Mouse (Mus musculus): ENCODE data around the gene Galnt3. TPM values are rescaled to one million over a fixed set of nuclear protein-coding genes. Genes with fewer than 3 reads are reported as not detected.

Galnt3 gene
- total RNA-seq (2021), result not detected
- long read RNA-seq, experiment 1, result 0 reads
- long read RNA-seq, experiment 2, result 0 reads

DNA sequence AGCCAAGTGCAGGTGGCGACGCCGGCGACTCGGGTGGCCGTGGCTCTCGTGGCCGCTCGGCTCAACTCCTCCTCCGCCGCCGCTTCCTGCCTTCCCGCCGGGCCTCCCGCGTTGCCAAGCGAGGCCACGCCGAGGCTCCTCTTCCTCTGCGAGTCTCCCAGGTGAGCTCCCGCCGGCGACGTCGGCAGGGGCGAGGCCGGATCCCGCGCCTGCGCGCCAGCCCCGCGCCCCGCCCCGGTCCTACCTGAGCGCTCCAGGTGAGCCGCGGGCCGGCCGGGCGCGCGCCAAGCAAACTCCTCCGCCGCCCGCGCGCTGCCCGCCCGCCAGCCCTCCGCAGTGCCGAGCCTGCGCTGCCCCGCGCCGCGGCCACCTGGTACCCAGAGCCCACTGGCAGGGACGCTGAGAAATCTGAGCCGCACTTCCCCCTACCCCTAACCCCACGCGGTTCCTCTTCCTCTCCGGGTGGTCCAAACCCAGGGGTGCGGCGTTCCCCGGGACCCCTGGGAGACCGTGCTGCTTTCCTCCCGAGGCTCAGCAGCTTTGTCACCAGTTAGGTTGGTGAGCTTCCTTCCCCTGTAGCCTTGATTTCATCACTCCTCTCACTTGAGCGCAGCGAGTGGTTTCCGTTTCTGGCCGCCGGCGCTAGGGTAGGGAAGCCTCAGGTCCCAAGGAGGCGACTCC lies at the start of gene Galnt3:
Gene Galnt3 (minus strand): TSS at position 404 of the 681 bp plus-strand sequence.
- DNase-seq, result peak; percentile 8

DNA sequence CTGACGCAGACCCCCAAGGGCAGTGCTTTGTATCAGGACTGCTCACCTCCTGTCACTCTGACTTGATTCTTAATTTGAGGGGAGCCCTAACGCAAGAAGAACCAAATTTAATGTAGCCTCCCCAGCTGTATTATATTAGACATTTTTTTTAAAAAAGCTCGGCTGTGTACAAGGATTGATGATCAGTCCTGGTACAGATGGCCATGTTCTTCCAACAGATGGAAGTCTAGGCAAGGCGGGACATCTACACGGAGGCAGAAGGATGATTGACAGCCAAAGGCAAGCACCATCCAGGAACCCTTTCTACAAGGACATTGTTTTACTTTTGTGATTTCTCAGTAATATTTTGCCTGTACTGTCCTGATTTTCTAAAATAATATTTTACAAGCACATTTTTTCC lies 48.3 kb upstream of the Galnt3 start:
- intact Hi-C loops (cut with DNase I; ENCODE audit: low total_unique reads), result no loop called here
- no peak for DNase-seq

More for the DNA sequence above, at the start of gene Galnt3:
- intact Hi-C loops (cut with DNase I; ENCODE audit: low total_unique reads), result no loop called here

- no peak for DNase-seq
These were observed 46.8 kb upstream of the Galnt3 start for GRCm38 (mm10) chr2:66171643-66172042.

DNA sequence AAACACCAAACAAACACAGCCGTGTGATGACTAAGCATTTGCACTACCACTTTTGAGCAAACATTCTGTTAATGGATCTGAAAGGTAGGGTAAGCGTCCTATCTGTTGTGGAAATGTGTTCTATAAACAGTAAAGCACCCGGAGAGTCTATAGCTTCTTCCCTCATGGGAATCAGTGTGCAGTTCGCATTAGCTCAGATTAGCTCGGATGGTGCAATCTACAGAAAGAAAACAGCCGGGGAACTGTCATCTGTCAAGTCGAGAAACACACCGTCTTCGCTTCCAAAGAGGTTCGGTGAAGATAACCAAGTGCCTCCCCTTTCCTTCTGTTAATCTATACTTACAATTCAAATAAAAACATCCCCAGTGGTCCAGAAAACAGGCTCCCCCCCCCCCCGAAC lies 45.9 kb upstream of the Galnt3 start:
- intact Hi-C loops (cut with DNase I; ENCODE audit: low total_unique reads), result no loop called here

More at GRCm38 (mm10) chr2:66171643-66172042, 46.8 kb upstream of the Galnt3 start:
- intact Hi-C loops (cut with DNase I; ENCODE audit: low total_unique reads), result no loop called here

GRCm38 (mm10) chr2:66165025-66165424 lies 40.2 kb upstream of the Galnt3 start:
- intact Hi-C loops (cut with DNase I; ENCODE audit: low total_unique reads), result no loop called here

More for the DNA sequence above, 45.9 kb upstream of the Galnt3 start:
- no peak for DNase-seq

DNA sequence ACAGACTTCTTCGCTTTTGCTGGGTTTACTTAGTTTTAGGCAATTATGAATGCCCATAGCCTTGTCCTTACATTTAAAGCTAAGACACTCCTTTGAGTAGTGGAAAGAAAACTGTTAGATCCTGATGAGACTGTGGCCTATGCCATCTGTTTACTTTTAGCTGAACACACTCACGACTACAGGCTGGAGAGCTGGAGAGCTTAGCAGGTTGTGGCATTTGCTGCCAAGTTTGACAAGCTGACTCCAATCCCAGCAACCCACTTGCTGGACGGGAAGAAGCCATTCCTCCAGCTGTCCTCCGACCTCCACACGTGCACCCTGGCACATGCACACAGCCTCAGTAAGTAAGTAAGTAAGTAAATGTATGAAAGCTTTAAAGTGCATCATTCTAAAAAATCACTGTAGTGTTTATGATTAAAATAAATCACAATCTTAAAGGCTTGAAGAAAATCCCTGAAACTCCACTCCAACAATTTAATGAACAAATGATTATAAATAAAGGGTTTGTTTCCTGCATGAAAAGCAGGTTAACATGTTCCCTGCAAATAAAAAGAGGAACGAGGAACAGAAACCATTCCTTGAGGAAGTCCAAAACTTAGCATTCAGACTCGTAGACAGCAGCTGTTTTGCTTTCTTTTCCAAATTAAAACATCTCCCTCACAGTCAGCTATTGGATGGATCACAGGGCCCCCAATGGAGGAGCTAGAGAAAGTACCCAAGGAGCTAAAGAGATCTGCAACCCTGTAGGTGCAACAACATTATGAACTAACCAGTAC lies 33.5 kb upstream of the Galnt3 start:
- no peak for DNase-seq

More at GRCm38 (mm10) chr2:66165025-66165424, 40.2 kb upstream of the Galnt3 start:
- no peak for DNase-seq

DNA sequence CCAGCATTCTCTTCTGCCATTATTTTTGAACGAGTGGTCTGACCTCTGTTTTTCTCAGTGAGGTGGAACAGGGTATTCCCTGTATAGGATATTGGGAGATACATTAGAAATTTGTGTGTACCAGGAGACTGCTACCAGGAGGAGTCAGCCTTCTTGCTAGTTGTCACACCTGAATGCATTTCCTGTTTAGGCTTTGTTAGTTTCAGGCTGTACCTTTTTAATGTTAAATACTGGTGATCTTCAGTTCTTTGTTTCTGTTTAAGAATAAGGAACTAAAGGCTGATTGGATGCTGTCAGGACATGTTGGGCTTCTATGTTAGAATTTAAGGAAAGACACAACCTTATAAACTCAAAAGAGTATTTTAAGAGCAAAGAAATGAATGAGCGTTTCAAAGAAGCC lies 26.6 kb upstream of the Galnt3 start:
- no peak for DNase-seq

More for the DNA sequence above, 33.5 kb upstream of the Galnt3 start:
- intact Hi-C loops (cut with DNase I; ENCODE audit: low total_unique reads), result no loop called here

DNA sequence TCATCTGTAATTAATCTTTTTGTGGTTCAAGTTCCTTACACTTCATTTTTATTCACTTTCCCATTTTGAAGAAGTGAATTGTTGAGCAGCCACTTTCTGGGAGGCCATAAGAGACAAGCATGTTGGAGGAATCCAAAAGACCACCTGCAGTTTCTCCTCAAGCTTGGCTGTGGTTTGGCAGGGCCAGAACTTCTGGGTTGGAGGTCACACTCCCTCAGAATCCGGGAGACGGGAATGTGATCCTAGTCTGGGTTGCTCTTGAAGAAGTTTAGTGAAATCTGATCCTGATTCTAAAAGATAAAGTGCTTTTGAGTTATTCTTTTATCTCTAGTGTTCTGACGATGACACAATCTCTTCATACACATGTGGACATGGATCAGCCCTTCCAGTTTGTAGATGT lies 25.7 kb upstream of the Galnt3 start:
- intact Hi-C loops (cut with DNase I; ENCODE audit: low total_unique reads), result no loop called here
- no peak for DNase-seq

More for the DNA sequence above, 26.6 kb upstream of the Galnt3 start:
- intact Hi-C loops (cut with DNase I; ENCODE audit: low total_unique reads), result no loop called here

- DNase-seq, result no peak
- intact Hi-C loops (cut with DNase I; ENCODE audit: low total_unique reads), result no loop called here
These were observed 23.9 kb upstream of the Galnt3 start for GRCm38 (mm10) chr2:66148654-66149230.

DNA sequence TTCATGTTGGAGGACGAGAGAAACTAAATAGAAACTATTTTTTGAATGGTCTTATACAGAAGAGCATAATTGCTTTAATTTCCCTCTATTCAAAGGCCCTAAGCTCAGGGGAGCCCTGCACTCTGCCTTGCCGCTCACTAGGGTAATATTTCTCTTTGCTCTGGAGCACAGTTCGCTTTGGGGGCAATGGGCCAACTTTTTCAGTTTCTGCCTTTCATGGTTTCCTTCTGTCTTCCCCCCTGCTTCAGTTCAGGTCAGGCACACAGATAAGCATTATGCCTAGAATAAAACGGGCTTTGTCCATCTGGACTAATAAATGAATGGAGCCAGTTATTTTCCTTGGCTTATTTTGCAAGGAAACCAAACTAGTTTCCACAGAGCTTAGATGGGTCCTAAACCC lies 21.7 kb upstream of the Galnt3 start:
- intact Hi-C loops (cut with DNase I; ENCODE audit: low total_unique reads), result no loop called here
- DNase-seq, result peak; percentile 9

GRCm38 (mm10) chr2:66144770-66145169 lies 20.0 kb upstream of the Galnt3 start:
- no peak for DNase-seq

GRCm38 (mm10) chr2:66143284-66143683 lies 18.5 kb upstream of the Galnt3 start:
- no peak for DNase-seq
- intact Hi-C loops (cut with DNase I; ENCODE audit: low total_unique reads), result no loop called here

More at GRCm38 (mm10) chr2:66144770-66145169, 20.0 kb upstream of the Galnt3 start:
- intact Hi-C loops (cut with DNase I; ENCODE audit: low total_unique reads), result no loop called here

GRCm38 (mm10) chr2:66142711-66143110 lies 17.9 kb upstream of the Galnt3 start:
- no peak for DNase-seq
- intact Hi-C loops (cut with DNase I; ENCODE audit: low total_unique reads), result no loop called here

- intact Hi-C loops (cut with DNase I; ENCODE audit: low total_unique reads), result no loop called here
- DNase-seq, result no peak
These were observed 17.5 kb upstream of the Galnt3 start for GRCm38 (mm10) chr2:66142268-66142667.

DNA sequence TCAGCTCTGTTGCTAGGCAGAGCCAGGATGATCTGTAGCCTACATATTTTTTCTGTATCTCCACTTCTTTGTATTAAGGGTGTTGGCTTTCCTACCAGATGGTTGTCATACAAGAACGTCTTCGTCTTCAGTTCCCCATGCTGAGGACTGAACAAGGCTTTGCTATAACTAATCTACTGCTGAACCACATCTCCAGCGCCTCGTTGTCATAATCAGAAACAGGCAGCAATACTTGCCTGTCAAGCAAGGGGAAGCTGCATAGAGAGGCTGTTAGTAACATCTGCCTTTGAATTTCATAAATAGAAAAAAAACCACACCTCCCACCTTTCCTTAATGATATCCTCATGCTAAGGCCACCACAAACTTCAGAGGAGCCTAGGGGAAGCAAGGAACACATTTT lies 15.5 kb upstream of the Galnt3 start:
- intact Hi-C loops (cut with DNase I; ENCODE audit: low total_unique reads), result no loop called here
- DNase-seq, result no peak

DNA sequence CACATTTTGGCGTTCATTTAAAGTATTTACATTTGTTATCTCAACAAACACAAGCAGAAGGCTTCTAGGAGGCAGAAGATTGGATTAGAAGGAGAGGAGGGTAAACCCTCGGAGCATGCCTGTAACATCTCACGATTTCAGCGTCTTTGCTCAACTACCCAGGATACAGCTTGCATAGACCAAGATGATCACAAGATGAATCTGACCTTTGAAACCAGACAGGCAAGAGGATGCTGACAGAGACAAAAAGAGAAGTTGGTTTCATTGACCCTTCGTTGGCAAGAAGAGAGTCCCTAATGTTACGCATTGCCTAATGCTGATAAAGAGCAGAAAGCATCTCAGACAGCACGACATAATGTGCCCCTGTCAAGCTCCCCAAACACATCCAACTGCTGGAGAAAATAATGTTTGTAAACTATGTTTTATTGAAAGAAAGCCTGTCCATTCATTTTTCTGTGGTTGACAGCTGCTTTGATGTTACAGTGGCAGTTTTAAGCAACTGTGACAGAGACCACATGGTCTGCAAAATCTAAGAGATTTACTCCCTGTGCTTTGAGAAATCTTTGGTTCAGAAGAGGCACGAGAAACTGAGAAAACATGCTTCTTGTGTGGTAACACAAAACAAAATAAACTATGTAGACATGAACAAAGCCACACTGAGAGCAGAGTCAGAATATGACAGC lies 7.2 kb upstream of the Galnt3 start:
- intact Hi-C loops (cut with DNase I; ENCODE audit: low total_unique reads), result no loop called here
- DNase-seq, result no peak

GRCm38 (mm10) chr2:66128941-66129340 lies 4.1 kb upstream of the Galnt3 start:
- intact Hi-C loops (cut with DNase I; ENCODE audit: low total_unique reads), result no loop called here
- DNase-seq, result no peak

DNA sequence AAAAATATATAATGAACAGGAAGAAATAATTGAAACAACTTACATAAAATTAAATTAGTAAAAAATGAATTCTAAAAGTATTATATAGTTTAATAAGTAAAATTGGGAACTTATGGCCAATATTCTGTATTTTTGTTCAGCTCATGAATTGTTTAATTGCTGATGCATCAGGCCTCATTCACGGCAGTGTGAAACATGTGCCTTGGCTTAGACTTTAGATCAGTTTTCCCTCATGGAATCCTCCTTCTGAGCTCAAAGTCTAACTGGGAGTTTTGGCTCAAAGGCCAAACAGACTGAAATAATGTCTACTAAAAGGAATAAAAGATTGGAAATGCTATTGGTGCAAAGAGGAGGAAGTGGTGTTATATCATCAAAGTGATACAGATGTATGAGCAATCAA lies 2.7 kb upstream of the Galnt3 start:
- intact Hi-C loops (cut with DNase I; ENCODE audit: low total_unique reads), result no loop called here
- DNase-seq, result no peak

DNA sequence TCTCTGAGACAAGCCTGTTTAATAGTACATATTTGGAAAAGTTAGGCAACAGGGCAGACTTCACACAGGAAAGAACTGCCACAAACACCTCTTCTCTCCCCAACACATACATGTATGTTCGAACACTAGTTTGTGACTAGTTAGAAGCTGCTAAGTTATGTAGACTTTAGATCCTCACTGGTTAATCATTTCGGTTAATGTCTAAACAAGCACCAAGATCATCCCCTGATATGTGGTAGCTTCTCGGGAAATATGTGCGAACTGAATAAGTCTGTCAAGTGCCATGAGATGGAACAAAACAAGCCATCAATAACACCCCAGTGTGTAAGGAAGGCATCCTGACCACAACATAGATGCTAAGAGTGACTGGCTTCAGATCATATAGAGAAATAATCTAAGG lies 2.1 kb upstream of the Galnt3 start:
- intact Hi-C loops (cut with DNase I; ENCODE audit: low total_unique reads), result no loop called here
- DNase-seq, result no peak

All from gastrocnemius, postnatal 14 days (tissue).